Mouse (Mus musculus): ENCODE measurements around the gene Gpr50. TPM values are rescaled to one million over a fixed set of nuclear protein-coding genes. Genes with fewer than 3 reads are reported as not detected.

The Gpr50 gene
- polyA plus RNA-seq (2014; fragmentation: Nextera tagmentation; extraction: Ambion mirVana), result 2.5 and 3.9 TPM in 2 replicates

DNA sequence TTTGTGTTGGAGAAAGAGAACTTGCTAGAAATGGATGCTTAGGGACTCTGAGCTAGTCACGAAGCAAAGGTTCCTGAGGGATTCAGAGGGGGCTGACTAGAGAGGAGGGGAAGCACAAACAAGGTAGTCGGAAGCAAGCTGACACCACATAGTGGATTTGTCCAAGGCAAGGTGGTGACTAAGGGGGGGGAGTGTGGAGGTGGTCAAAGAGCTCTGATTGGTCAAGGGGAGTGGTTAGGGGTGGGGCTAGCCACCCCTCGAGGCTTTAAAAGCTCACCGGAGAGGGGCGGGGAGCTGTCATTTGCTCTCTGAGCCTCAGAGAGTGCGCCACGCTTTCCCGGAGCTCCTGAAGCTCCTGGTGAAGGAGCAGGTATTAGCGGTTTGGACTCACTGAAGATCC lies at the start of gene Gpr50:
Gene Gpr50 (plus strand): TSS at position 294 of the 400 bp plus-strand sequence.
- Histone ChIP-seq H3K27ac (ENCODE audit: low read length) (no peak within 1 kb of the TSS), H3K4me1 (ENCODE audit: control insufficient read depth, insufficient read depth, low read length) (no peaks in the 10 kb centered on the region), H3K4me2 (replicated peaks; ENCODE audit: low read depth, low read length) (peak within 1 kb of the TSS; percentile 46), H3K27me3 (ENCODE audit: control insufficient read depth, insufficient read depth, low read length) (0 out of 2 replicates have a peak, but pooled peaks cover 3% of the 10 kb centered on the region), H3K4me3 (ENCODE audit: low read depth, low read length) (peak within 1 kb of the TSS; percentile 33), H3K9ac (replicated peaks; ENCODE audit: low read depth, low read length) (no peak within 1 kb of the TSS), H3K9me3 (ENCODE audit: control insufficient read depth, low read depth, low read length) (peaks cover 7% of the 10 kb centered on the region; the same call in 1 of the 2 replicates), H3K36me3 (ENCODE audit: control insufficient read depth, insufficient read depth, low read length) (no peaks in the 10 kb centered on the region)
- 16% methylated on average over 9 of the region's 9 CpGs for WGBS
- no peak for ATAC-seq (ENCODE audit: insufficient number of reproducible peaks, insufficient read depth, low FRiP score, low read depth)

GRCm38 (mm10) chrX:71622286-71622685 lies 41.2 kb upstream of the Gpr50 start:
- H3K36me3 ChIP-seq (ENCODE audit: control insufficient read depth, insufficient read depth, low read length), result no peaks in the 10 kb centered on the region
- H3K4me3 ChIP-seq (ENCODE audit: low read depth, low read length), result no peak overlapping the region
- no peaks in the 10 kb centered on the region for H3K4me1 ChIP-seq (ENCODE audit: control insufficient read depth, insufficient read depth, low read length)
- no peak overlapping the region for H3K4me2 ChIP-seq (replicated peaks; ENCODE audit: low read depth, low read length)
- no peaks in the 10 kb centered on the region for H3K27me3 ChIP-seq (ENCODE audit: control insufficient read depth, insufficient read depth, low read length)
- no peak for ATAC-seq (ENCODE audit: insufficient number of reproducible peaks, insufficient read depth, low FRiP score, low read depth)
- WGBS, result 61% methylated on average over 1 of the region's 1 CpGs
- no peak overlapping the region for H3K9ac ChIP-seq (replicated peaks; ENCODE audit: low read depth, low read length)
- no peak overlapping the region for H3K27ac ChIP-seq (ENCODE audit: low read length)
- H3K9me3 ChIP-seq (ENCODE audit: control insufficient read depth, low read depth, low read length), result no peaks in the 10 kb centered on the region

GRCm38 (mm10) chrX:71623843-71624242 lies 39.6 kb upstream of the Gpr50 start:
- no peak overlapping the region for H3K9ac ChIP-seq (replicated peaks; ENCODE audit: low read depth, low read length)
- H3K9me3 ChIP-seq (ENCODE audit: control insufficient read depth, low read depth, low read length), result no peaks in the 10 kb centered on the region
- no peak overlapping the region for H3K27ac ChIP-seq (ENCODE audit: low read length)
- WGBS, result 12% methylated on average over 1 of the region's 1 CpGs
- no peaks in the 10 kb centered on the region for H3K27me3 ChIP-seq (ENCODE audit: control insufficient read depth, insufficient read depth, low read length)
- H3K36me3 ChIP-seq (ENCODE audit: control insufficient read depth, insufficient read depth, low read length), result no peaks in the 10 kb centered on the region
- H3K4me2 ChIP-seq (replicated peaks; ENCODE audit: low read depth, low read length), result no peak overlapping the region
- H3K4me3 ChIP-seq (ENCODE audit: low read depth, low read length), result no peak overlapping the region
- H3K4me1 ChIP-seq (ENCODE audit: control insufficient read depth, insufficient read depth, low read length), result no peaks in the 10 kb centered on the region
- no peak for ATAC-seq (ENCODE audit: insufficient number of reproducible peaks, insufficient read depth, low FRiP score, low read depth)

- Histone ChIP-seq H3K27ac (ENCODE audit: low read length) (no peak overlapping the region), H3K4me1 (ENCODE audit: control insufficient read depth, insufficient read depth, low read length) (no peaks in the 10 kb centered on the region), H3K27me3 (ENCODE audit: control insufficient read depth, insufficient read depth, low read length) (no peaks in the 10 kb centered on the region), H3K36me3 (ENCODE audit: control insufficient read depth, insufficient read depth, low read length) (no peaks in the 10 kb centered on the region), H3K9me3 (ENCODE audit: control insufficient read depth, low read depth, low read length) (no peaks in the 10 kb centered on the region), H3K4me3 (ENCODE audit: low read depth, low read length) (no peak overlapping the region), H3K9ac (replicated peaks; ENCODE audit: low read depth, low read length) (no peak overlapping the region), H3K4me2 (replicated peaks; ENCODE audit: low read depth, low read length) (no peak overlapping the region)
- 19% methylated on average over 4 of the region's 4 CpGs for WGBS
- ATAC-seq (ENCODE audit: insufficient number of reproducible peaks, insufficient read depth, low FRiP score, low read depth), result no peak
Measured at GRCm38 (mm10) chrX:71628306-71628705, 35.2 kb upstream of the Gpr50 start.

GRCm38 (mm10) chrX:71630709-71631108 lies 32.8 kb upstream of the Gpr50 start:
- 80% methylated on average over 4 of the region's 4 CpGs for WGBS
- Histone ChIP-seq H3K4me1 (ENCODE audit: control insufficient read depth, insufficient read depth, low read length) (no peaks in the 10 kb centered on the region), H3K9ac (replicated peaks; ENCODE audit: low read depth, low read length) (no peak overlapping the region), H3K9me3 (ENCODE audit: control insufficient read depth, low read depth, low read length) (no peaks in the 10 kb centered on the region), H3K36me3 (ENCODE audit: control insufficient read depth, insufficient read depth, low read length) (no peaks in the 10 kb centered on the region), H3K4me3 (ENCODE audit: low read depth, low read length) (no peak overlapping the region), H3K27ac (ENCODE audit: low read length) (no peak overlapping the region), H3K27me3 (ENCODE audit: control insufficient read depth, insufficient read depth, low read length) (no peaks in the 10 kb centered on the region), H3K4me2 (replicated peaks; ENCODE audit: low read depth, low read length) (no peak overlapping the region)
- ATAC-seq (ENCODE audit: insufficient number of reproducible peaks, insufficient read depth, low FRiP score, low read depth), result no peak

GRCm38 (mm10) chrX:71631130-71631529 lies 32.3 kb upstream of the Gpr50 start:
- ATAC-seq (ENCODE audit: insufficient number of reproducible peaks, insufficient read depth, low FRiP score, low read depth), result no peak
- no peaks in the 10 kb centered on the region for H3K27me3 ChIP-seq (ENCODE audit: control insufficient read depth, insufficient read depth, low read length)
- H3K36me3 ChIP-seq (ENCODE audit: control insufficient read depth, insufficient read depth, low read length), result no peaks in the 10 kb centered on the region
- H3K9ac ChIP-seq (replicated peaks; ENCODE audit: low read depth, low read length), result no peak overlapping the region
- 33% methylated on average over 1 of the region's 1 CpGs for WGBS
- H3K9me3 ChIP-seq (ENCODE audit: control insufficient read depth, low read depth, low read length), result no peaks in the 10 kb centered on the region
- H3K4me2 ChIP-seq (replicated peaks; ENCODE audit: low read depth, low read length), result no peak overlapping the region
- H3K4me3 ChIP-seq (ENCODE audit: low read depth, low read length), result no peak overlapping the region
- H3K4me1 ChIP-seq (ENCODE audit: control insufficient read depth, insufficient read depth, low read length), result no peaks in the 10 kb centered on the region
- H3K27ac ChIP-seq (ENCODE audit: low read length), result no peak overlapping the region

GRCm38 (mm10) chrX:71647958-71648357 lies 15.5 kb upstream of the Gpr50 start:
- no peak for ATAC-seq (ENCODE audit: insufficient number of reproducible peaks, insufficient read depth, low FRiP score, low read depth)
- no peak overlapping the region for H3K27ac ChIP-seq (ENCODE audit: low read length)
- H3K9ac ChIP-seq (replicated peaks; ENCODE audit: low read depth, low read length), result no peak overlapping the region
- H3K4me3 ChIP-seq (ENCODE audit: low read depth, low read length), result no peak overlapping the region
- under 1% methylated on average over 6 of the region's 6 CpGs for WGBS
- H3K4me1 ChIP-seq (ENCODE audit: control insufficient read depth, insufficient read depth, low read length), result no peaks in the 10 kb centered on the region
- H3K4me2 ChIP-seq (replicated peaks; ENCODE audit: low read depth, low read length), result no peak overlapping the region
- no peaks in the 10 kb centered on the region for H3K27me3 ChIP-seq (ENCODE audit: control insufficient read depth, insufficient read depth, low read length)
- H3K36me3 ChIP-seq (ENCODE audit: control insufficient read depth, insufficient read depth, low read length), result no peaks in the 10 kb centered on the region
- H3K9me3 ChIP-seq (ENCODE audit: control insufficient read depth, low read depth, low read length), result no peaks in the 10 kb centered on the region

- Histone ChIP-seq H3K36me3 (ENCODE audit: control insufficient read depth, insufficient read depth, low read length) (no peaks in the 10 kb centered on the region), H3K9ac (replicated peaks; ENCODE audit: low read depth, low read length) (no peak overlapping the region), H3K9me3 (ENCODE audit: control insufficient read depth, low read depth, low read length) (no peaks in the 10 kb centered on the region), H3K4me1 (ENCODE audit: control insufficient read depth, insufficient read depth, low read length) (no peaks in the 10 kb centered on the region), H3K27ac (ENCODE audit: low read length) (no peak overlapping the region), H3K4me2 (replicated peaks; ENCODE audit: low read depth, low read length) (no peak overlapping the region), H3K4me3 (ENCODE audit: low read depth, low read length) (no peak overlapping the region), H3K27me3 (ENCODE audit: control insufficient read depth, insufficient read depth, low read length) (no peaks in the 10 kb centered on the region)
- 4% methylated on average over 1 of the region's 1 CpGs for WGBS
- ATAC-seq (ENCODE audit: insufficient number of reproducible peaks, insufficient read depth, low FRiP score, low read depth), result no peak
Measured at GRCm38 (mm10) chrX:71648434-71648833, 15.0 kb upstream of the Gpr50 start.

- H3K27me3 ChIP-seq (ENCODE audit: control insufficient read depth, insufficient read depth, low read length), result no peaks in the 10 kb centered on the region
- no peak overlapping the region for H3K4me3 ChIP-seq (ENCODE audit: low read depth, low read length)
- no peak overlapping the region for H3K9ac ChIP-seq (replicated peaks; ENCODE audit: low read depth, low read length)
- no peak overlapping the region for H3K27ac ChIP-seq (ENCODE audit: low read length)
- H3K36me3 ChIP-seq (ENCODE audit: control insufficient read depth, insufficient read depth, low read length), result no peaks in the 10 kb centered on the region
- 53% methylated on average over 6 of the region's 6 CpGs for WGBS
- ATAC-seq (ENCODE audit: insufficient number of reproducible peaks, insufficient read depth, low FRiP score, low read depth), result peak; percentile 58; the same call in 1 of the 2 replicates
- H3K4me1 ChIP-seq (ENCODE audit: control insufficient read depth, insufficient read depth, low read length), result no peaks in the 10 kb centered on the region
- no peaks in the 10 kb centered on the region for H3K9me3 ChIP-seq (ENCODE audit: control insufficient read depth, low read depth, low read length)
- no peak overlapping the region for H3K4me2 ChIP-seq (replicated peaks; ENCODE audit: low read depth, low read length)
Measured at GRCm38 (mm10) chrX:71648848-71649454, 14.5 kb upstream of the Gpr50 start.

Data from stomach, embryonic 14.5 days (tissue).